Mouse (Mus musculus): ENCODE data around the gene Osbpl3. TPM values are rescaled to one million over a fixed set of nuclear protein-coding genes. Genes with fewer than 3 reads are reported as not detected.

The Osbpl3 gene
- polyA plus RNA-seq, 1 experiment from 2014 or later = 6.2 TPM

- no peaks in the 10 kb centered on the region for H3K9me3 ChIP-seq (replicated peaks)
- H3K4me1 ChIP-seq = no peaks in the 10 kb centered on the region
- H3K4me3 ChIP-seq (replicated peaks) = no peak overlapping the region
- no peak overlapping the region for H3K27ac ChIP-seq (replicated peaks)
- ATAC-seq (ENCODE audit: low FRiP score) = no peak
- 85% methylated on average over 9 of the region's 9 CpGs for WGBS
- H3K36me3 ChIP-seq = no peaks in the 10 kb centered on the region
- H3K27me3 ChIP-seq (replicated peaks) = no peaks in the 10 kb centered on the region
- no peak overlapping the region for H3K9ac ChIP-seq (replicated peaks)
- no peak overlapping the region for H3K4me2 ChIP-seq
These were observed 8.9 kb upstream of the Osbpl3 start for GRCm38 (mm10) chr6:50464690-50465485.

- no peak for ATAC-seq (ENCODE audit: low FRiP score)
- Histone ChIP-seq H3K27ac (replicated peaks) (no peak overlapping the region), H3K4me1 (no peaks in the 10 kb centered on the region), H3K9me3 (replicated peaks) (no peaks in the 10 kb centered on the region), H3K4me2 (no peak overlapping the region), H3K27me3 (replicated peaks) (no peaks in the 10 kb centered on the region), H3K36me3 (no peaks in the 10 kb centered on the region), H3K4me3 (replicated peaks) (no peak overlapping the region), H3K9ac (replicated peaks) (no peak overlapping the region)
- 84% methylated on average over 4 of the region's 4 CpGs for WGBS
These were observed 6.0 kb upstream of the Osbpl3 start for GRCm38 (mm10) chr6:50462026-50462425.

GRCm38 (mm10) chr6:50461585-50461984 is 5.6 kb upstream of the Osbpl3 start:
- H3K27ac ChIP-seq (replicated peaks) = no peak overlapping the region
- no peaks in the 10 kb centered on the region for H3K36me3 ChIP-seq
- H3K4me3 ChIP-seq (replicated peaks) = no peak overlapping the region
- H3K4me1 ChIP-seq = peaks cover 3% of the 10 kb centered on the region
- H3K4me2 ChIP-seq = no peak overlapping the region
- H3K9me3 ChIP-seq (replicated peaks) = no peaks in the 10 kb centered on the region
- H3K27me3 ChIP-seq (replicated peaks) = no peaks in the 10 kb centered on the region
- H3K9ac ChIP-seq (replicated peaks) = no peak overlapping the region
- 94% methylated on average over 3 of the region's 3 CpGs for WGBS
- no peak for ATAC-seq (ENCODE audit: low FRiP score)

GRCm38 (mm10) chr6:50460646-50461045 is 4.6 kb upstream of the Osbpl3 start:
- H3K9me3 ChIP-seq (replicated peaks) = no peaks in the 10 kb centered on the region
- no peaks in the 10 kb centered on the region for H3K27me3 ChIP-seq (replicated peaks)
- WGBS = 95% methylated on average over 5 of the region's 5 CpGs
- no peaks in the 10 kb centered on the region for H3K36me3 ChIP-seq
- H3K4me2 ChIP-seq = no peak overlapping the region
- H3K9ac ChIP-seq (replicated peaks) = no peak overlapping the region
- peaks cover 10% of the 10 kb centered on the region for H3K4me1 ChIP-seq
- H3K27ac ChIP-seq (replicated peaks) = no peak overlapping the region
- H3K4me3 ChIP-seq (replicated peaks) = no peak overlapping the region
- no peak for ATAC-seq (ENCODE audit: low FRiP score)

GRCm38 (mm10) chr6:50460246-50460645 is 4.2 kb upstream of the Osbpl3 start:
- Histone ChIP-seq H3K4me3 (replicated peaks) (no peak overlapping the region), H3K4me1 (peaks cover 13% of the 10 kb centered on the region), H3K27ac (replicated peaks) (no peak overlapping the region), H3K36me3 (no peaks in the 10 kb centered on the region), H3K4me2 (no peak overlapping the region), H3K9me3 (replicated peaks) (no peaks in the 10 kb centered on the region), H3K9ac (replicated peaks) (no peak overlapping the region), H3K27me3 (replicated peaks) (no peaks in the 10 kb centered on the region)
- ATAC-seq (ENCODE audit: low FRiP score) = no peak

GRCm38 (mm10) chr6:50459271-50459670 is 3.3 kb upstream of the Osbpl3 start:
- Histone ChIP-seq H3K9ac (replicated peaks) (no peak overlapping the region), H3K4me1 (peaks cover 20% of the 10 kb centered on the region), H3K4me2 (no peak overlapping the region), H3K36me3 (no peaks in the 10 kb centered on the region), H3K4me3 (replicated peaks) (no peak overlapping the region), H3K27me3 (replicated peaks) (no peaks in the 10 kb centered on the region), H3K27ac (replicated peaks) (no peak overlapping the region), H3K9me3 (replicated peaks) (no peaks in the 10 kb centered on the region)
- no peak for ATAC-seq (ENCODE audit: low FRiP score)
- WGBS = 77% methylated on average over 5 of the region's 5 CpGs

GRCm38 (mm10) chr6:50457551-50458348 is 1.7 kb upstream of the Osbpl3 start:
- Histone ChIP-seq H3K27me3 (replicated peaks) (no peaks in the 10 kb centered on the region), H3K4me2 (no peak overlapping the region), H3K9ac (replicated peaks) (no peak overlapping the region), H3K4me3 (replicated peaks) (no peak overlapping the region), H3K27ac (replicated peaks) (no peak overlapping the region), H3K9me3 (replicated peaks) (no peaks in the 10 kb centered on the region), H3K36me3 (no peaks in the 10 kb centered on the region), H3K4me1 (peaks cover 20% of the 10 kb centered on the region)
- 85% methylated on average over 12 of the region's 12 CpGs for WGBS
- ATAC-seq (ENCODE audit: low FRiP score) = no peak

GRCm38 (mm10) chr6:50456706-50457105 is 705 bp upstream of the Osbpl3 start:
- H3K9ac ChIP-seq (replicated peaks) = no peak overlapping the region
- no peak overlapping the region for H3K27ac ChIP-seq (replicated peaks)
- peaks cover 20% of the 10 kb centered on the region for H3K4me1 ChIP-seq
- 58% methylated on average over 14 of the region's 14 CpGs for whole genome bisulfite sequencing
- 0 out of 2 replicates have a peak, but pooled peaks cover 2% of the 10 kb centered on the region for H3K27me3 ChIP-seq (replicated peaks)
- no peaks in the 10 kb centered on the region for H3K9me3 ChIP-seq (replicated peaks)
- H3K4me2 ChIP-seq = peak overlapping the region; percentile 96
- H3K4me3 ChIP-seq (replicated peaks) = peak overlapping the region; percentile 69
- ATAC-seq (ENCODE audit: low FRiP score) = no peak
- H3K36me3 ChIP-seq = no peaks in the 10 kb centered on the region

- Histone ChIP-seq H3K27ac (replicated peaks) (peak overlapping the region; percentile 63), H3K4me2 (peak overlapping the region; percentile 96), H3K9ac (replicated peaks) (peak overlapping the region; percentile 64), H3K36me3 (no peaks in the 10 kb centered on the region), H3K4me1 (peaks cover 20% of the 10 kb centered on the region), H3K4me3 (replicated peaks) (peak overlapping the region; percentile 69), H3K27me3 (replicated peaks) (0 out of 2 replicates have a peak, but pooled peaks cover 2% of the 10 kb centered on the region), H3K9me3 (replicated peaks) (no peaks in the 10 kb centered on the region)
- under 1% methylated on average over 39 of the region's 39 CpGs for WGBS
- peak; percentile 64 for ATAC-seq (ENCODE audit: low FRiP score)
These were observed 736 bp downstream of the Osbpl3 start for GRCm38 (mm10) chr6:50455102-50455828.

GRCm38 (mm10) chr6:50453651-50454050 is 2.4 kb downstream of the Osbpl3 start:
- WGBS = 61% methylated on average over 6 of the region's 6 CpGs
- no peak overlapping the region for H3K4me2 ChIP-seq
- ATAC-seq (ENCODE audit: low FRiP score) = no peak
- no peak overlapping the region for H3K27ac ChIP-seq (replicated peaks)
- H3K36me3 ChIP-seq = no peaks in the 10 kb centered on the region
- no peak overlapping the region for H3K4me3 ChIP-seq (replicated peaks)
- H3K4me1 ChIP-seq = peaks cover 20% of the 10 kb centered on the region
- 0 out of 2 replicates have a peak, but pooled peaks cover 2% of the 10 kb centered on the region for H3K27me3 ChIP-seq (replicated peaks)
- H3K9ac ChIP-seq (replicated peaks) = no peak overlapping the region
- no peaks in the 10 kb centered on the region for H3K9me3 ChIP-seq (replicated peaks)

GRCm38 (mm10) chr6:50452220-50452619 is 3.8 kb downstream of the Osbpl3 start:
- Histone ChIP-seq H3K27me3 (replicated peaks) (0 out of 2 replicates have a peak, but pooled peaks cover 2% of the 10 kb centered on the region), H3K9ac (replicated peaks) (no peak overlapping the region), H3K4me3 (replicated peaks) (no peak overlapping the region), H3K4me2 (no peak overlapping the region), H3K4me1 (peaks cover 20% of the 10 kb centered on the region), H3K36me3 (no peaks in the 10 kb centered on the region), H3K27ac (replicated peaks) (no peak overlapping the region), H3K9me3 (replicated peaks) (no peaks in the 10 kb centered on the region)
- WGBS = 96% methylated on average over 10 of the region's 10 CpGs
- ATAC-seq (ENCODE audit: low FRiP score) = no peak

Data from neural tube, embryonic 15.5 days (tissue).